Mouse (Mus musculus): ENCODE results near the gene Prkn.

DNA sequence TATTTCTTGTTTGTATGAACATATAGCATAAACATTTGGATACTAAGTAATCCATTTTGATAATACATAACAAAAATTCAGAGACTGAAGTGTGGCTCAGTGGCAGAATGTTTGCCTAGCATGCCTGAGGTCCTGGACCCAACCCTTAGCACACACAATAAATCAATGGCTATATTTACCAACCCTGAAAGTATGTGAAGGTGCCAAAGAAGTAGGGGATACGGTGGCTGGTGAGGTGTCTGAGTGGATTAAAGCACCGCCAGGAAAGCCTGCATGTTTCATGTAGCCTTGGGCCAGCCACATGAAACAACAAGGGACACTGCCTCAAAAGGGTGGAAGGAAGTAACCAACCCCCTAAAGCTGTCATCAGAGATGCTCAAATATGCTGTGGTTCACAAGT is 192.2 kb downstream of the Prkn start:
- TF ChIP-seq POLR2A (IDR thresholded peaks at IDR 0.05; ENCODE audit: control insufficient read depth in 1 of 2, insufficient read depth in 1 of 2, low read depth in 1 of 2, low read length in 2 of 2, poor library complexity in 1 of 2) (no peak), NELFE (IDR thresholded peaks at IDR 0.05; ENCODE audit: low read depth, low read length) (no peak), MAZ (IDR thresholded peaks at IDR 0.05; ENCODE audit: low read depth, low read length) (no peak), CTCF (IDR thresholded peaks at IDR 0.05 in 2 of 3, conservative IDR thresholded peaks at IDR 0.05 in 1 of 3; ENCODE audit: control insufficient read depth in 1 of 3, insufficient read depth in 1 of 3, low read depth in 2 of 3, low read length in 3 of 3, poor library complexity in 1 of 3, severe bottlenecking in 1 of 3) (no peak), NRF1 (IDR thresholded peaks at IDR 0.05; ENCODE audit: insufficient read depth, low read depth, low read length, poor library complexity, severe bottlenecking) (no peak), E2F4 (IDR thresholded peaks at IDR 0.05; ENCODE audit: borderline replicate concordance, low read depth, low read length) (no peak), TCF12 (IDR thresholded peaks at IDR 0.05; ENCODE audit: low read depth, low read length) (no peak), SIN3A (IDR thresholded peaks at IDR 0.05; ENCODE audit: low read length) (no peak), SMC3 (IDR thresholded peaks at IDR 0.05; ENCODE audit: low read depth, low read length) (no peak), CHD2 (IDR thresholded peaks at IDR 0.05; ENCODE audit: low read length) (no peak), UBTF (IDR thresholded peaks at IDR 0.05; ENCODE audit: borderline replicate concordance, insufficient read depth, low read depth, low read length) (no peak), POLR2AphosphoS5 (IDR thresholded peaks at IDR 0.05; ENCODE audit: borderline replicate concordance, low read depth, low read length) (no peak), RCOR1 (IDR thresholded peaks at IDR 0.05; ENCODE audit: low read depth, low read length) (no peak)

Measured in MEL (cell line).